Mouse (Mus musculus) 3T3-L1 (cell line): ENCODE results near the gene Fndc4.

Source experiments
- DNase-seq: peaks from one replicate; pipeline ENCODE4 v3.0.0-alpha.2; 2015; ENCODE audit warnings: low read depth, low spot score

The Fndc4 gene

DNA sequence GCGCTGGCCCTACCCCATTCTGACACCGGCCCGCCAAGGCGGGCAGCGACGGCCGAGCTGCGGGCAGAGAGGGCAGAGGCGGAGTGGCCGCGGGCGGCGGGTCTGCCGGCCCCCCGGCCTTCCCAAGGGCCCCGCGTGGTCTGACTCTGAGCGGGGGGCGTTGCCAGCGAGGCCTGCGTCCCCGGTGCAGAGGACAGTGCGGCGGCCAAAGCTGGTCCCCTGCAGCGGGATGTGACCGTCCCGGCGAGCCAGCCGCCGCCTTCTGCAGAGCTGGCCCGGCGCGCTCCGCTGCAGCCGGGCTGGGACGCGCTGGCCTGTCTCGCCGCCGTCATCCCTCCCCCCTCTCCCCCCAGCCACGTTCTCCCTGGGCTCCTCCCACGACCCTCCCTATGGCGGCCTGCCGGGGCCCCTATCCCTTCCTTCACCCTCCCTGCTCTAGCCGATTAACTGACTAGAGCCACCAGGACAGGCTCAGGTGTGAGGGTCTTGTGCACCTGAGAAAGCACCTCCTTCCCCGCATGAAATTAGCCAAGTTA is at the start of gene Fndc4:
Fndc4 (minus strand) TSS at position 475 of the 536 bp plus-strand sequence.
- no peak for DNase-seq

DNA sequence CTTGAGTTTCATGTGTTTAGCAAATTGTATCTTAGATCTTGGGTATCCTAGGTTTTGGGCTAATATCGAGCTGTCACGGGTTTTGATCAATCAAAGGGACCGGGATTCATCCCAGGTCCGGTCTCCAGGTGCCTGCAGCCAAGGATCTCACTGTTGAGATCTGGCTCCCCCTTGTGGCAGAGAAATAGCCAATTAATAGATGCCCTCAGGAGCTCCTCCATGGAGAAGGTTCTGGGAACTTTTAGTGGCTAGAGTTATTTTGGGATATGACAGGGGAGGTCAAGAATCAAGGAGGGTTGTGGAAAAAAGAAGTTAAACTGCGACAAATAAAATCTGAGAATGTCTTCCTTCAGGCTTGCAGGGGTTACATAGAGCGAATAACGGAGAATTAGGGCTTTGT is 32.4 kb upstream of the Fndc4 start:
- DNase-seq, result peak; percentile 79

DNA sequence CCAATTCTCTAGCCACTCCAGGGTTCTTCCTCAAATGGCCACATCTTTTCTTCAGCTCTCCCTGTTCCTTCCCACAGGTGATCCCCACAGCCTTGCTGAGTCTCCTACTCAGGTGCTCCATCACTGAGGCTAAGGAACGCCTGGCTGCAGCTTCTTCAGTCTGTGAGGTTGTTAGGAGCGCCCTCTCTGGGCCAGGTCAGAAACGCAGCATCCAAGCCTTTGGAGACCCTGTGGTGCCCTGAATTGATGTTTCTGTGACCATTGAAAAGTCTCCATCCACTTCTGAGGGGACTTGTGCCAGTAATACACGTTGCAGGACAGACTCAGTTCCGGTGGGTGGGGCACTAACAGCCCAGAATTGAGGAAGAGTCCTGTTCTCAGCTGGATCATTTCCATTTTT is 31.0 kb upstream of the Fndc4 start:
- DNase-seq, result no peak

DNA sequence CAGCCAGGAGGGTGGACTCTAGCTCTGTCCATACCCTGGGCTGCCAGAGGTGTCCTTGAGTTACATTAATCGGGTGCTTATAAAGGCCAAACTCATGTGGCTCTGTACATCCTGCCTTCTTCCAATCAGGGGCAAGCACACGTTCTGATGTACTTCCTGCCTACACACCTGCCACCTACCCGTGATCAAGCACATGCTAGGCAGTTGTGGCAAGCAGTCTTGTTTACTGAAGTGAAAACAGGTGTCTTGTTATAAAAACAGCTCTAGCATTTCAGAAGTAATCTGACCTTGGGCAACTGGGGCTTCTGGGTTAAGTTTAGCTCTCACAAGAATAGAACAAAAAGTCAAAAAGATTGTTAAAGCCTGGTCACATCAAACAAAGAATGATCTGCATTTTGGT is 28.2 kb upstream of the Fndc4 start:
- no peak for DNase-seq

DNA sequence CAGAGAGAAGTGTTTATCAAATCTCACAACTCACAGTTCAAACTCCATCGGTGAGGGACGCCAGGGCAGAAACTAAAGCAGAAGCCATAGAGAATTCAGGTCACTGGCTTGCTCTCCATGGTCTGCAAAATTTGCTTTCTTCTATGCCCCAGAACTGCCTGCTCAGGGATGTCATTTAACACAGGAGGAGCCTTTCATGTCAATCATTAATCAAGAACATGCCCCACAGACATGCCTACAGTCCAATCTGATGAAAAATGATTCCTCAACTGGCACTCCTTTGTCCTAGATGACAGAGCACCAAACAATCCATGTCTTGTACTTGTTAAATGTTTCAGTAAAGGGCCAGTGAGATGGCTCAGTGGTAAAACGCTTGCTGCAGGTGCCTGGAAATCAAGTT is 26.9 kb upstream of the Fndc4 start:
- DNase-seq, result no peak

DNA sequence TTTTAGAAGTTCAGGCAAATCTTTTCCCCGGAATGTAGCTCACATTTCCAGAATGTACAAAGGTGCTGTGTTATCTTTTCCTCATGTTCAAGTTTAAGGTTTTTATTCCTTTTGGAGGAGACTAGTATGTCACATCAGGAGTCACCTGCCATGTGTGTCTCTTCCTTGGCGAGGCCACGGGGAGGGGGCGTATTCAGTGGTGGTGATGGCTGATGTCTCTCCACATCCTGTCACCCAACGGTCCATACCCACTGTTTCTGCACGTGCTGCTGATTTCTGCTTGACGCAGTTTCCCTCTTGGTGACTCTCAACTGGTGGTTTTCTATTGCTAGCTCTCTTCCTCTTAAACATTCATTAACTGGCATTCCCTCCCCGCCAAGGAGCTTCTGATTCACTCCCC is 16.9 kb upstream of the Fndc4 start:
- DNase-seq, result no peak

DNA sequence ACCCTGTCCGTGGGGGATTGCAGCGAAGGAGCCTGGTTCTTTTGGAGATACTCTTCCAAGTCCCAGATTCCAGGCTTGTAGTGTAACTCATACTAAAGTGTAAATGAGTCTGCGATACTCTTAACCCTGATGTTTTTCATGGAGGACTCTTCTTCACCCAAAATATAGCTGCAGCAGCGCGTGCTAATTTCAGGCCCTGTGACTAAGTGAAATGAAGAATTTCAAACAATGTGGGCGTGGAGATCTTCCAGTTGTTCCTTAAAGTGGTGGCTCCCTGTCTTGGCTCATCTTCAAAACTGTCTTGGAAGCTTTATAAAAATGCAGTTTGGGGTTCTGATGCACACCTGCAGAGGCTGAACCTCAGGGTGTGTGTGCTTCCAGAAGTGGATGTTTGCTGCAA is 7.2 kb upstream of the Fndc4 start:
- DNase-seq, result no peak

DNA sequence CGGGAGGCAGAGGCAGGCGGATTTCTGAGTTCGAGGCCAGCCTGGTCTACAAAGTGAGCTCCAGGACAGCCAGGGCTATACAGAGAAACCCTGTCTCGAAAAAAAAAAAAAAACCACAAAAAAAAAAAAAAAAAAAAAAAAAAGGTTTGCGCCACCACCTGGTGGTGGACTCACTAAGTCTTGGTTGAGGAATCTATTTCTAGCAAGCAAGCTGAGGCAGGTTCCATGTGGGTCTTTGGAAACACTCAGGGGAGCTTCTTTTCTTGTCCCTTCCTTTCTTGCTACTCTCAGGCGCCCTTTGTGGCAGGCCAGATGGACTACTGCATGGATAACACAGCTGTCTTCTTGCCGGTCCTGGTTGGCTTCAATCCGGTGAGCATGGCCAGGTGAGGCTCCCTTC is 6.0 kb upstream of the Fndc4 start:
- DNase-seq, result no peak

DNA sequence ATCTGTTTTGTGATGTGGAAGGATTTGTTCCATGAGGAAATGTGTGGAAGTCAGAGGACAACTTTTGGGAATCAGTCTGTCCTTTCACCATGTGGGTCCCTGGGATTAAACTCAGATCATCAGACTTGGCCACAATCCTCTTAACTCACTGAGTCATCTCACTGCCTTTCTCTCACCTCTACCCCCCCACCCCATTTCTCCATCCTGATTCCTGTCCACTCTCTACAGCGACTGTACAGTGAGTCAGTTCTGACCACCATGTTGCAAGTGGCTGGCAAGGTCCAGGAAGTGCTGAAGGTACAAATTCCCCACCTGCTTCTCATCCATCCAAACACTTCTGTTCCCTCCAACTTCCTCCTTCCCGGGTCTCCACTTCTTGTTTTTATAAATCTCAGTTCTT is 2.6 kb upstream of the Fndc4 start:
- DNase-seq, result peak; percentile 61

DNA sequence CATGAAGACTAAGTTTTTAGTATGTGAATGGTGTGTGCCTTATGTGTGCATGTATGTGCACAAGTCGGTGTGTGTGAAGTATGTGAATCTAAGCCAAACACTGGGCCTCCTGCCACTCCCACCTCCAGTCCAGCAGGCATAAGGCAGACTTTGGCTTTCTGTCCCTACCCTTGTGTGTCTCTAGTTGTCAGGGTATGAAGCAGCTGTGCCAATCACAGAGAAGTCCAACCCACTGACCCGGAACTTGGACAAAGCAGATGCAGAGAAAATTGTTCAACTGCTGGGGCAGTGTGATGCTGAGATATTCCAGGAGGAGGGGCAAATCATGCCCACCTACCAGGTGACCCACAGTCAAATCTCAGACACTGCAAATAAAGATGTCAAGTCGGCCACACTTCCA is 2.1 kb upstream of the Fndc4 start:
- no peak for DNase-seq

DNA sequence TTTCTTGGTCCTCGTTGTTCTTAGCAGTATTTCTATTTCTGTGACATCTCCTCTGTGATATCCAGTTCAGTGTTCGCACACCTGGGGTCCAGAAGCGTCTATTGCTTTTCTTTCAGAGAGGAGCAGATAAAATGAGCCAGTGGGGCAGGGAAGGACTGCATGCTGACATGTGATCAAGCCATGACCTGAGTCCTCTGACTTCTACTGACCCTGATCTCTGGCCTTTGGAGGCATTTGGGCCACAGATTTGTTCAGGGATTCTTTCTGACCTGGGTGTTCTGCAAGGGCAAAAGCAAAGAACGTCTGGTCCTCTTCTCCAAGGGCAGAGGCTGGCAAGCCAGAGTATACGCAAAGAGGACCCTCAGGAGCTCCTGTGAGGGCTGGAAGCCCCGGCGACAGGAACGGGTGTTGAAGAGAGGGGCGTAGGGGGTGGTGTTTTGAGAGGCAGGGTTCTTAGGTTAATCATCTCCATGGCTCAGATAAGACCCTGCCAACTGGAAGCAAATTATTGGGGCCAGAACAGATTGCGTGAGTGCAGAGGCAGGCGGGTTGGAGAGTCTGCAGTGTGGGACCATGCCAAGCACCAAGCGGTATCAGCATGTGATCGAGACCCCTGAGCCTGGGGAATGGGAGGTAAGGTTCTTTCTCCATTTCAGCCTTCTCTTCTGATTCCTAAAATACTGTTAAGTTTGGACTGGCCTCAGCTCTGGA is 1.3 kb upstream of the Fndc4 start, which contains the start of gene Gckr:
Gckr (plus strand) TSS at position 397 of the 711 bp plus-strand sequence.
- DNase-seq, result no peak

DNA sequence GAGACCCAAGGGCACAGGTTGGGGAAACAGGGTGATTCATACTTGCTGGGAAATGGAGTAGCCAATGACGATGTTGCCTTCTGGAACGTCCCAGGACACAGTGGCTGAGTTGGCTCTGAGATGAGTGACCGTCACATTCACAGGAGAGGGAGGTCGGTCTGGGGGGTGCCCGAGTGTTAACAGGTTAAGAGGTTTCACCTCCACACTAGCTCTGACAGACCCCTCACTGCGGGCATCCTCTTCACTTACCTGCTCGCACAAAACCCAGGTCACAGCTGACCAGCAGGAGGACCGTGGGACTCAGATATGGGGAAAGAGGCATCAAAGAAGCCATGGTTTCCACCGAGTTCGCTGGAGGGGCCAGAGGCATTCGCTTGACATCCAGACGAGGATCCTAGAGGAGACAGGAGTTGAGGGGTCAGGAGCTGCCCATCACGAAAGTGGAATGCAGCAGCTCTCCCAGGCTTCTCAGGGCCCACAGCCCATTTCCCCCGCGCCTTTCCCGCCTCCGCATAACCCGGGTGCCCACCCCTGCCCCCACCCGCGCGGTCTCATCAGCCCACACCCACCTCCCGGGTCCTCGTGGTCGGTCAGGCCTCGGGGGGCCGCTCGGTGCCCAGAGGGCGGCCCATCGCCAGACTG is 795 bp downstream of the Fndc4 start:
- no peak for DNase-seq

DNA sequence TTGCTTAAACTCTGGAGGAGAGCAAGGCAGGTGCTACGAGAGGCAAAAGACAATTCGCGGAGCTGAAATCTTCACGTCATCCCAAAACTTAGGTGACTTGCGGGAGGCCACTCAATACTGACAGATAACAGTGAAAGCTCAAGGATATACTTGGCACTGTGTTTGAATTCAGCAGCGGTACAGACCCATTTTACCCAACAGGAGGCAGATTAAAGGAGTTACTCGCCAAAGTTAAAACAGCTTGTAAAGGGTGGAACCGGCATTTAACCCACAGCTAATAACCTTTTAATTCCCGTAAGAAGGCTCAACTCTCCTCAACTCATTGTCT is 4.6 kb downstream of the Fndc4 start:
- no peak for DNase-seq

DNA sequence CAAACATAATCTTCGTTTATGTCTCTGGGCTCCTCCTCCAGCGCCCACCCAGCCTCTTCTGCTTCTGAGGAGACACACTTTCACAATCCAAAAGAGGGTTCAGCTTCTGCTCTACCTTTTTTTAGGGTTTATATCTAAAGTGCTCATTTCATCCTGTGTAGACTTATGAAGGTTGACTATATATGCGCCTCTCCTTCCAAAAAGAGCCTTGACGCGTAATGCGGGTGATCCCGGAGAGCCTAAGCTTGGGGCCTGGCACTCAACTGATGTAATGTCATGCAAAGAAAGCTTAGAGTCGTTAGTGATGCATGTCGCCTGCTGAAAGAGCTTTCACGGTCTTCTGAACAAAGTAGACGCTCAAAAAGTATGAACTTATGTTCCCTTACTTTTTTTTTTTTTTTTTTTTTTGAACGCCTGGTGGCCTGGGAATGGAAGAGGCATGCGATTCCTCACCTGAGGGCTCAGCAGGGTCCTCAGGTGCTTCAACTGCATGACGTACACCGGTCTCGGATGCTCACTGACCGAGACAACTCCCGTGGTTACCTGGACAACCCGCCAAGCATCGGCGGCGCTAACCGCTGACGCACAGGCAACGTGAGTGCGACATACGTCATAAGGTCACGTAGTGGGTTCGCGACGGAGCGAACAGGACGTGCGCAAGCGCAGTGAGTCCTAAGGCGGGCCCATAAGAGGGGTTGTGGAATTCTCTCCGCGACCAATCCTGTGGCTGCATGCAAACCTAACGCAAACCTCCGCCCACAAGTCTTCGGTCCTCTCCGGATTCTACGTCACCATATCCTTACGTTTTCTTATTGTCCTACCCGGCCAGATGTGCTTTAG is 5.1 kb downstream of the Fndc4 start, which contains the start of gene Ift172:
Ift172 (minus strand) TSS at position 596 of the 840 bp plus-strand sequence.
- DNase-seq, result peak; percentile 99

DNA sequence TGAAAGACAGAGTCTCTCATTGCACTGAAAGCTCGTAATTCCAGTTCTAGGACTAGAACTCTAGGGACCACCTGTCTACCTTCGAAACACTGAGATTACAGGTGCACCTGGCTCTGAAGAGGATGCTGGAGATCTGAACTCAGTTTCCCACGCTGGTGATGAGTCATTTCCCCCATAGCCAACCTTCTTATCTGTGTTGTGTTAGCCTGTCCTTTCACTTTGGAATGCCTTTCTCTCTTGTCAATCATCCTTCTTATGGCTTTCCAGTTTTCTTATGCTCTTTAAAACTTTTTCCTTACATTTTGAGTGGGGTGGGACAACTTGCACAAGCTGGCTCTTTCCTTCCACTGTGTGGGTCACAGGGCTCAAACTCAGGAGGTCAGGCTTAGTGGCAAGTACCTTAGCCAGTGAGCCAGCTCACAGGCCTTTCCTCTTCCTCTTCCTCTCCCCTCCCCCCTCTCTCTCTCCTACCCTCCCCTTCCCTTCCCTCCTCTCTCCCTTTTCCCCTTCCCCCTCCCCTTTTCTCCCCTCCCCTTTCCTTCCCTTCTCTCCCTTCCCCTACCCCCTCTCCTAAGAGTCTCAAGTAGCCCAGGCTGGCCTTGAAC is 6.2 kb downstream of the Fndc4 start:
- DNase-seq, result peak; percentile 22

DNA sequence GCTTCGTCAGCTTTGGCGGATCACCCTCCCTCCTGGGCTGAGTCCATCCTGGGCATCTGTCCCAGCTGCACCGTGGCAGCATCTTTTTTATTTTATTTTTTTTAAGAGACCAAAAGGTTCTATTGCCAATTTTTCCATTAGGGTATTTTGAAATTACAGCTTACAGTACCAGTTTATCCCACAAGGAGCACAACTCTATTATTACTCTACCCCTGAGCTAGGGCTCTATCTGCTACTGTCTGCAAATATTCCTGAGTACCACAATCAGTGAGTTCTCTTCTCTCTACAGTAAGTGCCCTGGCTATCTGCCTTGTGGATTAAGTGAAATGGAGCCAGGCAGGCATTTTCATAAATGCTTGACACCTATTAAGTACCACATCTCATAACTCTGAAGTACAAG is 7.2 kb downstream of the Fndc4 start:
- DNase-seq, result peak; percentile 29

DNA sequence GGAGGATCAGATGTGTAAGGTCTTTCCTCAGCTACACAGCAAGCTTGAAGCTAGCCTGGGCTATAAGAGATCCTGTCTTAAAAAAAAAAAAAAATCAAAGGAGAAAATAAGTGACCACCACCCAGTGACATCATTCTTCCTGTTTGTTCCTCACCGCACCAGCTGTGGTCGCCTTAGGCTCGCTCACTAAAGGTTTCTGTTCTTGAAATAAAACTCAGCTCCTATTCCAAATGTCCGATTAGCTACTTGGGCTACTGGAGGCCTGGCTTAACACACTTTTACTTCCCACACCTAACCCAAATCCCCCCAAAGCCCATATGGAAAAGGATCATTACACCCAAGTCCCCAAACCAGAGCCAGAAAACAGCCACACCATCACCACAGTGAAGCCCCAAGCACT is 7.7 kb downstream of the Fndc4 start:
- no peak for DNase-seq

DNA sequence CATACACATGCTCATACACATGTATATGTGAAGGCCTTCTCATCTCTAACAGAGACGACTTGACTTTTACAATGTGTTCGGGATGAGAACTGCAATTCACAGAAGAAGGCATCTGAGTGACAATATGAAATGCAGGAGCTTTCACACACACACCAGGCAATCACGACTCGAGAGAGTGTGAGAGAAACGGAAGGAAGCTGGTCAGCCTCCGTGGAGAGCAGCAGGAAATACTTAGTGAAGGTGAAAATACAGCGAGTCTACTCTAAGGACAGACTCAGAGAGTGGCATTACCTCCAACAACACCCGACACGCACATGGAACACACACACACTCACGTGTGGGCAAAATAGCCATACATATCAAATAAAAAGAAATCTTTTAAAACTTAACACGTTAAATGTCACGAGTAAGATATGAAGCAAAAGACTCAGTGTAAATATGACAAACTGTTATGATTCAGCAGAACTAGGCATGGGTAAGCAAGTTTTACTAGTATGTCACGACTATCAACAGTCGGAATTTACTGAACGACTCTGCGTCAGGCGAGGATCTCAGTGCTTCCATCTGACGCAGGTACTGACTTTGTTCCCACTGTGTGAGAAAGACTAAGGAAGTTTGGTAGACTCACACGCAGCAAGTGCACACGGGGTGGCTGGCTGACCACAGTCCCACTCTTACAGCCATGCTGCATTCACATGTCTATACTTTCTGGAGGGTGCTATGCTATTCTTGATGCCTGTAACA is 16.5 kb downstream of the Fndc4 start:
- no peak for DNase-seq

DNA sequence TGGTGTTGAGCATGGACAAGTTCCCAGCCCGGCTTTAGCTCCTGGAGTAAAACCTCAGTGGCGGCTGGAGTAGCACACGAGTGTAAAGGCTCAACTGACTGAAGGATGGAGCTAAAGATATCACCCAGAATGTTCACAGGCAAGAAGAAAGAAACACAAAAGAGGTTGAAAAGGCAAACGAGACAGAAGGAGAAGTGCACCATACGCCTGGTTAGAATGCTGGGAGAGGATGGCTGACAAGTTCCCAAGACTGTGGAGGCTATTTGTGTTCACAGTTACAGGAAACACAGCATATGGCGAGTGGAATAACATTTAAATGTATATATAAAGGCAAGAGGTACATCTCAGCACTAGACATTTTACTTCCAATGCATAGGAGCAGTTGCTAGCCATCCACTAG is 22.9 kb downstream of the Fndc4 start:
- no peak for DNase-seq

DNA sequence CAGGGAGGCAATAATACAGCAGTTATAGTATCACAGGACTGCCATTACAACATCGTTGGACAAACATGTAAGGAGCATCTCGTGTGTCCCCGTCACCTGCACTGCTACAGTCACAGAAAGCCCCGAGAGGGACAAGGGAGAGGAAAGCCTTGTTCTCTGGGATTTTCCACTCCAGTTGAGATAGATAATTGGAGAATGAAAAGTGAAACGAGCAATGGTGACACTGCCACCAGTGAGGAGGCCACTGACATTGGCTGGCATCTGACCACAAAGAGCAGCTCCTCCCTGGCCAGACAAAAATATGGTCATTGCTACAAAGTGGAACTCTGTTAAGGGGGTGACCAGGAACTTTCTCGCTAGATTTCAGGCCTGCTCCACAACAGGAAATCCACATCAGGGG is 28.2 kb downstream of the Fndc4 start:
- DNase-seq, result no peak

DNA sequence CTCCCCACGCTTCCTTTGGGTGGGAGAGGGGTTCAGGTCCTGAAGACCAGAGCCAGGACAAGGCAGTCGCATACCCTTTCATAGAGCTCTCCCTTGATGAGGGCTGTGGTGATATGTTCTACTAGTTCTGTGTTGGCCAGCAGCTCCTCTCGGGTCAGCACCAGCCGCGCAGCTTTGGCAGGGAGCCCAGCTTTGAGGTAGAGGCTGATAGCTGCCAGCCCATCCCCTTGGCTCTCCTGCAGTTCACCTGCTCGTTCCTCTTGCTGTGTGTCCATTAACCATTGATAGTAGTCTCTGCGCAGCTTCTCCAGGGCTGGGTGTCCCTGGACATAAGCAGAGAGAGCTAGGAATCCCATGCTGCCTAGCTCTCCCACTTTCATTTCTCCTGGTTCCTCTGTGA is 29.8 kb downstream of the Fndc4 start:
- DNase-seq, result no peak
